Mouse (Mus musculus): Measurements from ENCODE around the gene Mpc1. TPM values are rescaled to one million over a fixed set of nuclear protein-coding genes. Genes with fewer than 3 reads are reported as not detected.
A peak's percentile ranks its signal among the peaks of the same experiment; 100 is the strongest.

Gene Mpc1
- total RNA-seq (2021): 100 to 1,000 TPM; 296 to 304 TPM
- 92.5 and 121 TPM in 2 replicates for polyA plus RNA-seq (2012; rRNA removed)
- long read RNA-seq, transcript Mpc1-202 (5 exons, 555 nt): major isoform, 5 of 203 reads
- long read RNA-seq, partial matches to known transcripts: 191 of 203 reads
- long read RNA-seq, other reads (novel, unspliced or antisense): 7 of 203 reads

DNA sequence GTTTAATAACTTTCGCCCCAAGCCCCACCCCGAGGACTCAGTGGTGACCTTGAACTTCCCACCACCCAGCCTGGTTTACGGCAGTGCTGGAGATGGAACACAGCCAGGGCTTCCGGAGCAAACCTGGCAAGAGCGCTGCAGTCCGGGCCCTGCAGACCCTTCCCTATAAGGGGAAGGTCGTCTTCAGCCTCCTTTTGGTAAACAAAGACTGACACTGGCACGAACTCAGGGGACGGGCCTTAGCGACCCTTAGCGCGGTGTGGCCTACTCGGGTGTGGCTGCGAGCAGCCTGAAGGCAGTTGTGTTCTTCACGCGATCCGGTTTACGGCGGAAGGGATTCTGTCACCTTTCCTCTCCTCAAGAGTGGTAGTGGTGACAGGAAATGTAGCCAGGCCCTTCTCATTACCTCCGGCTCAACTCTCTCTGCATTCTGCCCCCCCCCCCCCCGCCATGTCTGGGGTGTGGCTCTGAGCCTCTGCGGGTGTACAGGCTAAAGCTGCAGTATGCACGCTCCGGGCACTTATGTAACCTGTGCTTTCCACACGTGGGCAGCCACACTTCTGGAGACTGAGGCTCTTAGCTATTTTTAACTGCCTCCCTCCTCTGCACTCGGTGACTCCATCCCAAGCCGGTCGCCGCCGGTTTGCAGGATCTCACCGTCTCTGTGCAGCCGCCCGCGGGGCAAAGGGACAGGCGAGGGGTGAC lies at the start of gene Mpc1:
TSS of gene Mpc1 (plus strand) at position 84 of the 705 bp plus-strand sequence.
- DNase-seq: peak; percentile 83

DNA sequence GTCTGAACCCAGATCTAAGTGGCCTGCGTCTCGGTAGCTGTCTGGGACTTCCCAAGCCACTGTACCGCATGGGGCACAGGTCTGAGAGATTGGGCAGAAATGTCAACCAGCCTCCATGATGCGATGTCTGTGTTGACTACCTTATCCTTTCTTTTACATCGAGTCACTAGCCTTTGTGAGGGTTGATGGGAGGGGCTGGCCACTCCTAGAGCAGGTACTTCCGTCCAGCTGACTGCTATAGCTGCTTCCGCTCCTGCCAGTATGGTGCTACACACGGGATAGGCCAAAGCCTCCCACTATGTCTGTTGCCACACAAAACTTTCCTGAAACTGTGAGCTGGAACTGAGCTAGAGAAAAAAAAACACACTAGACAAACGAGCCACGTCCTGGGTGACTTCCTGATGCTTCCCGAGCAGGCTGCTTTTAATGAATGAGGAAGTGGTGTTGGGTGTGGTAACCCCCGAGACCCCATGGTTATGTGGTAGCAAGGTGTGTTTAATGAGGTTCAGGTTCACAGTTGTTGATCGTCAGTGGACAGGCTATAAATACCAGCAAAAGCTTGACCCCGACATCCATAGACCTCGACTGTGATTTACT lies 49.0 kb upstream of the Mpc1 start:
- DNase-seq: no peak

DNA sequence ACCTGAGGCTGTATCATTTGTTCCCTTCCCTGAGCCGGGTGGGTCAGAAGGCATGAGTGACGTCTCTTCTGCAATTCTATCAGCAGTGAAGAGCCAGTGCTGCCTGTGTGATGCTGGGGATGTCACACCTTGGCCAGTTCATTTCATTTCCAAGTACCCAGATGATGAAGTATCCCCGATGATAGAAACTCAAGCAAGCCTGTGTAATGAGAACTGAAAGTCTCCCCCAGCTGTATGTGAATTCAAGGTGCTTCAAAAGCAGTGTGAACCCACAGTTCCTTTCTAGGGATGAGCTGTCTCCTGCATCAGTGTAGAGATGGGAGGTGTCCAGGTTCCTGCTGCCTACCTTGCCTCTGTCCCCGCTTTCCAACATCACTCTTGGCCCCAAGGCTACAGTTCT lies 48.2 kb upstream of the Mpc1 start:
- DNase-seq: no peak

DNA sequence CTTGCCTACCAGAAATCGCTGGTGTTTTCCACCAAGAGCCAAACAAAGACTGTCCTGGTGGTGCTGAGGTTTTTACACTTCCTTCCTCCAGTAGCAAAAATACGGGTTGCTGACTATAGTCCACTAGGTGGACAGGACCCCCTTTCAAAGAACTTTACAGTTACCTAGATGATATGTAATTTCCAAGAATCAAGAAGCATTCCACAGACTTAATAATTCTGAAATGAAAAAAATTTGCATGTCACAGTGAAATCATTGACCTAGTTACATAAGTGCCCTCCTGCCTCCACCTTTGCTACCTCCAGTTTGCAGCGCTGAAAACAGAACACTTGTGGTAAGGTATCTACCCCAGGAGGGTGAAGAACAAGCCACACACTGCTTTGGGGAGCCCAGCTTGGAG lies 47.0 kb upstream of the Mpc1 start, which contains the start of gene Ccr6:
TSS of gene Ccr6 (plus strand) at position 301 of the 400 bp plus-strand sequence.
- no peak for DNase-seq

DNA sequence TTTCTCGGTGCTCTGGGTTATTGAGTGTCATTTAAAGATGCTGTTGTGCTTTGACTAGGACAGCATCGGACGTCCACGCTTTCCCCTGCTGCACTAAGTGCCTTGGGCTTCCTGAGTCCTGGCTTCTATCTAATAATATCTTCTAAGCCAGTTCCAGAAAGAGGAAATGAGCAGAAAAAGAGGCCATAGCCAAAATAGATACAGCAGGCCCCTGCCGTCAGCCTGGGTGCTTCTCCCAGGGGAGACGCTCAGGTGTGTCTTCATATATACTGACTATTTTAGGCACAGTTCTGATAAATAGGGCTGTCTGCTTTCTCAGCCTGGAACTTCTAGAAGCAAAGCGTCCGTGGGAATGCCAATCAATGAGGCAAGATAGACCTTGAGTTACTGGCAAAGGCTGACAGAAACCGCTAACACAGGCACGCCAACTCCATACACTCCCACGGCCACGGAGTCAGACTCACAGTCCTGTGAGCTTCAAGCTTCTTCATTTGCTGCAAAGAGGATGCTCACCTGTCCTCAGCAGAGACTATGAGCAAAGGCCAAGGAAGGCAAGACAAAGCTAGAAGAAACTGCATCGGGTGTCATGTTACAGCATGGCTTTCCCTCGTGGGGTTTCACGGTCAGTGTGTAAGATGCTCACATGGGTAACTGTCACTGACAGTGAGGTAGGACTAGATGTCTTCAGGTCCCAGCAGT lies 44.5 kb upstream of the Mpc1 start:
- no peak for DNase-seq

DNA sequence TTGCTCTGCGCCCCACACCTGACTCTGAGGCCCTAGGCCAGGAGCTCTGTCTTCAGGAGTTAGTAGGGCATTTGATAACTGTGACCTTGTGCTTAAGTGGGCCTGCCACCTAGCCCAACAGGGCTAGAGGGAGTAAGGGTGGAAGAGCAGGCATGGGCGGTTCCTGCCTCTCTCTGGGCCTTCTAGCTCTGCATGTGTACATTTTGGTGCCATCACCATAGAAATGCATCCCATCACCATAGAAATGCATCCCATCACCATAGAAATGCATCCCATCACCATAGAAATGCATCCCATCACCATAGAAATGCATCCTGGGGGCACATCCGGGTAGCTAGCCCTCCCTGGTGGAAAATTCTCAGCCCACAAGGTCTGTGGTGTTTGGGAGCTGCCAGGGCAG lies 43.1 kb upstream of the Mpc1 start:
- DNase-seq: no peak

DNA sequence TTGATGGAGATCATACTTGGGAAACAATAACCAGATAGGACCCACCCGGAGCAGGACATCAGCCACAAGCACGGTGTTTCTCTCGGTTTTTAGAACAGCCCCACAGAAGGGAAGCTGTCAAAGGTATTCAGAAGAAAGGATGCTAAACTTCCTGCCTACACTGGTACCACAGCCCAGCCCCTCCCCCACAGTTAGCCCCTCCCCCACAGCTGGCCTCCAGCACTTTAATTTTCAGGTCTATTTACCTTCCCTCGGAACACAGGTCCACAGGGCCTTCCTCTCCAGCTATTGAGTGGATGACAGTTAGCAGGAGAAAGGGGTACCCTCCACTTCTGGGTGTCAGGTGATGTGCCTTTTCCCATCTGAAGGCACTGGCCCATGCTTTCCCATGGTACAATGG lies 42.2 kb upstream of the Mpc1 start:
- no peak for DNase-seq

DNA sequence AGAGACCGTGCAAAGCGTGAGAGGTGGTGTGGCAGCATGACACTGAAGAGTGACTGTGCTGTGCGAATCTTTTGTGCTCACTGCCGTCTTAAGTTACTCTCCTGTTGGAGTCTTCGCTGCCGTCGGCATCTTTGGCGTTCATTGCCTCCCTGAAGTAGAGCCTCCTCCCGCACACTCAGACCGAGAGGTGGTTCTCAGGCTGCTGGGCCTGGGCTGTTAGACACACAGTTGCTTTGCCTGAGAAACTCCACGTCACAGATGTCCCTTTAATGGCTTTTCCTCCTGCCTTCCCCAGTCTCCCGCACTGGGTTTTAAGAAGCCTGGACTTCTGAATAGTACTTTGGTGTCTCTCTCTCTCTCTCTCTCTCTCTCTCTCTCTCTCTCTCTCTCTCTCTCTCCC lies 41.1 kb upstream of the Mpc1 start:
- no peak for DNase-seq

DNA sequence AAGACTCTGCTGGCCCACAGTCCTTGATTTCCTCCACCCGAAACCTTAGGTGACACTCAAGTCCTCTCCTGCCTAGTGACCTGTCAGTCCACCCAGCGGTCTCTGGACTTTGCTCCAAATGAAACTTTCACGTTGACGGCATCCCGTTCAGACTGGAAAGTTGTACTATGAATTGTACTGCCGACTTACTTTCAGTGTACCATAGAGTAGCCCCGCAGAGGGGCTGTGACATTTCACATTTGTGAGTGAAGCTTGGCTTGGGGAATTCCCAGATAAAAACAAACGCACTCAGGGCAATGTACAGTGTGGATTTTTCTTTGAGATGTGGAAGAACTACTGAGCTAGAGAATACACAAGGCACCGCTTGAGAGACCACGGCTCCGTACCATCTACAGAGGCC lies 40.5 kb upstream of the Mpc1 start:
- DNase-seq: no peak

DNA sequence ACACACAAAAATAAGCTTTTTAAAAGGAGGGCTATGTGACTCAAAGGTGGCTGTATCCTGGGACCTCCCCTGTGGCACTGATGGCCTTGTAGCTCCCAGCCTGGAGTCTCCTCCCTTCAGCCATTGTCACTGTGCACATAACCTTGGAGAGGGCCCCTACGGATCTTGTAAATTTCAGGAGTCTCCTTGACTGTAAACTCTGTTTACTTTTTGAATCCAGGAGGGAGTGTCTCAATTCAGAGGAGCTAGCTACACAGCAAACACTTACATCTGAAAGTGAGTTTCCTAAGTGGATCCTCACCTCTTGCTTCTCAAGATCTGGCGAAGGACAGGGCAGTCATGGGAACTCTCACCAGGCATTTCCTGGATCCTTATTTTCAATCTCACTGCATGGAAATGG lies 38.6 kb upstream of the Mpc1 start:
- DNase-seq: no peak

DNA sequence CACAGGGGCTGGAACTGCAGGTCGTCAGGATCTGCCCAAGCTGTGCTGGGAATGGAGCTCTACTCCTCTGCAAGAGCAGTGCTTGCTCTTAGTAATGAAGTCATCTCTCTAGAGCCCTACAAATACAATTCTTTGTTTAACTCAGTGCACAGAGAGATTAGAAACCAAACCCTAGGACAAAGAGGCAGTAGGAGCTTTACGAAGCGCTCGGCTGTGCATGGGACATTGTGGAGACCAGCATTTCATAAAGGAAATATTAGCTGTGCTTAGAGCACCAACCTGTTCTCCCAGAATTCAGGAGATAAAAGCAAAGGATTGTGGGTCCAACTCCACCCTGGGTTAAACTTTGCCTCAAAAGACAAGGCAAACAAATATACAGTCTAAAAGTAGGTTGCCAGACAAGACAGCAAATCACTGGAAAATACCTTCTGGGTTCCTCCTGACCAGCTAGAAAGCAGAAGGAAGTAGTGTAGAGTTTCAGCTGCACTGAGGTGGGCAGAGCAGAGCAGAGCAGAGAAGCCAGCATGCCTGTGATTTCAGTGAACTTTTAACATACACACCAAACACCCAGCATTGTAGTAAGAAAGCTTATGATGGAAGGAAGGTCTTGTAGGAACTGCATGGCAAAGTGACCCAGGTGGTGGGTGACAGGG lies 36.5 kb upstream of the Mpc1 start:
- no peak for DNase-seq

DNA sequence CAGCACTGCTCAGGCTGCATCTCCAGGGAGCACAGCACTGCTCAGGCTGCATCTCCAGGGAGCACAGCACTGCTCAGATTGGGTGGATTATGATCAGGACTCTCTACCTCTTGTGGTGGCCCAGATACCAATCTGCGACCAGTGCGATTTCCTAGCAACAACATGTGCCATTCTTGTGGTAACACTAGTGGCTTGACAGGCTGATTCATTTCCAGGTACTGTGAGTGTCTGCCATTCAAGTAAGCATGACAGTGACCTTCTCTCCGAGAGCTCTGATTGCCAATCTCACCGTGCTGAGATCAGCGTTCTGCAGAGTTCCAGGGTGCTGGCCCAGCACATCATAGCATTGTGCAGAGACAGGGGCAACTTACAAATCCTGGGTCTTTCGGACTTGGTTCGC lies 31.0 kb upstream of the Mpc1 start:
- no peak for DNase-seq

DNA sequence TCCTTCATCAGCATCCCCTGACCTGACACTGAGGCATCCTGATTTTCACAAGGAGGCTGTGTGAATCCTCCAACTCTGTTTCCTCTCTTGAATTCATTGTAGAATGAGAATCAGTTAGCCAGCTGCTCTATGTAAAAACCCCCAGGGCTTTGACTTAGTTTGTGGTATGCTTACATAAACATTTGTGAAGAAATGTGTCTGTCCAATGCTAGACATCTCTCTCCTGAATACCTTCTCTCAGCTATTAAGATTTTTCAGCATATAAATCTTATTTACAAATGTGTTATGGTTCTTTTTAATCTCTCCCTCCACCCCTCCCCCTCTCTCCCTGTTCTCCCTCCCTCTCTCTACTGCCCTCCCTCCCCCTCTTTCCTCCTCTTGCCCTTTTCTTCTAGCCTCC lies 28.4 kb upstream of the Mpc1 start:
- no peak for DNase-seq

DNA sequence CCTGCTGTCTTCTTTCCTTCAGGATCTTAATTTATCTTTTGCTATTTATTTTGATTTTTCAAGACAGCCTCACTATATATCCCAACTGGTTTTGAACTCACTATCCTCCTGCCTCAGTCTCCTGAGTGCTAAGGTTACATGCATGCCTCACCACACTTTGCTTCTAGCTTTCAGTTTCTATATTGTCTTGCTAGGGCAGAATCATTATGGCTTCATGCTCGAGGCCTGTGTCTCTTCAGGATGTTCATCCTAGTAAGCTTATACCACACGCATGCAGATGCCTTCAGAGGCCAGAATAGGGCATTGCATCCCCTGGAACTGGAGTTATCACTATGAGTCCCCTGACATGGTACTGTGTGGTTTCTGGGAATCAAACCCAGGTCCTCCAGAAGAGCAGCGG lies 27.8 kb upstream of the Mpc1 start:
- no peak for DNase-seq

DNA sequence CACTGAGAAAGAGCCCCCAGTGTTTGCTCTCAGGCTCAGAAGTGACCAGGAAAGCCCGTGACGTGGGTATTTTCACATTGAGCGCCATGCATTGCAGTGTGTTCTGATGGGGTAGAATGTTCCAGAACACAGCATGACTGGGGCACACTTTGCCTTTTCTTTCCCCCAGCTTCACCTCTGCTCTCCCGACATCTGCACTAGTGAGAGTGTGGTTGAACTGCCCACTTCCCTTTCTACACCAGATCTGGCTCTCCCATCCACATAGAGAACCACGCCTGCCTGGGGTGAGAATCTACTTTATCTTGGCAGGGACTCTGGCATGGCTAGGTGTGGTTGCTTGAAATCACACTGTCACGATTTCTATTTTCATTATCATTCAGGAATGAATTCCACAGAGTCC lies 27.1 kb upstream of the Mpc1 start:
- DNase-seq: no peak

DNA sequence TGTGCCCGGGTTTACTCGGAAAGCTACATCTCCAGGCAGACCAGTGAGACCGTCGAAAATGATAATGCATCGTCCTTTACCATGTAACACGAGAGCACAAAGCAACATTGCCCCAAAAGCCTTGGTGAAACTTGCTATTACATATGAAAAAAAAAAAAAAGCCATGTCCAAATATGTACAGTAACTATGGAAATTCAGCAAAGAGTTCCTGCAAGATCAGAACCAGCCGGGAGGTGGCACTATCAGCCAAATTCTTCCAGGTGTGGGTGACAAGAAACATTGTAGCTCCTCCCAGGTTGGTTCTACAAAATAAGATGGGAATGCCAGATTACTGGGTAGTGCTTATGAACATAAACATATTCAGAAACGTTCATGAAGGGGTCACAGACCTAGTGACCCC lies 25.7 kb upstream of the Mpc1 start:
- no peak for DNase-seq

DNA sequence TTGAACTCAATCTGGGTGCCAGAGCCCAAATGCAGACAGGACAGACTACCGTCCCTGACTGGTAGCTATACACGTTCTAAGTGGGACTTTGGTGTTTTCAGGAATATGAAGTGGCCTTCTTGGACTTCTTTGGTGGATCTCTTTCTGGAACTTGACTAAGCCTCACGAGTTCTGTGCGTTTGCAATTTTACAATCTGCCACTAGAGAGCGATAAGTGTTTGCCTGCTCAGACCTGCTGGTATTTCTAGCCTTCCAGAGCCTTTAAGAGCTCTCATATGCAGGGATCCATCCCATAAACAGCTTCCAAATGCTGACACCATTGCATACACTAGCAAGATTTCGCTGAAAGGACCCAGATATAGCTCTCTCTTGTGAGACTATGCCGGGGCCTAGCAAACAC lies 18.1 kb upstream of the Mpc1 start:
- peak; percentile 55 for DNase-seq

DNA sequence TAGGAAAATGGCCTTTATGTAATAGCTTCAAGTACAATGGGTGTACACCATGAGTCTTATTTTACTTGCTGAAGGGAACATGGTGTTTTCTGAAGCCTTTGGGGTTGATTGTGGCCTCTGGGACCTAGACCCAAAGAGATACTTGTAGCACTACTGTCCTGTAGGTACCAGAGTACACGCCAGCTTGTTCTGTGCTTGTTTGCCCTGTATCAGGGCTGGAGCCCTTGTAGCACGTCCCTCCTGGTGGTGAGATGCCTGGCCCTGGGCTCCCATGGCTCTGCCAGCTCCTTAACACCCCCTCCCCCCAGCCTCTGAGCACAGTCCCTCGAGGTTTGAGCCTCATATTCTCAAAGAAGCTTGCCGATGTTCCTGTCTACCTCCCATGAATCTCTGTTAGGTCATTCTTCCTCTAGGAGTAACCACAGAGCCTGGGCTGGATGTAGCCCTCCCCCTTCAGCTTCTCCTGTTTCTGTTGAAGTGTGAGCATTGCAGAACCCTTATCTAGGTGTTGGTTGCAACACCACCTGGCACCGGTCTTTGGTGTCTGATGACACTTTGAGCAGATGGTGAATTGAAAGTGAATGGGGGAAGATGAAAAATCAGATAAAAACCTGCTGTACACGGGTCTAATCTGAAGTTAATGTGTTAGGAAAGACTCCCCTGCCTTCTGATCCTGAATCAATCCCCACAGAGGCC lies 10.5 kb upstream of the Mpc1 start:
- peak; percentile 6 for DNase-seq

DNA sequence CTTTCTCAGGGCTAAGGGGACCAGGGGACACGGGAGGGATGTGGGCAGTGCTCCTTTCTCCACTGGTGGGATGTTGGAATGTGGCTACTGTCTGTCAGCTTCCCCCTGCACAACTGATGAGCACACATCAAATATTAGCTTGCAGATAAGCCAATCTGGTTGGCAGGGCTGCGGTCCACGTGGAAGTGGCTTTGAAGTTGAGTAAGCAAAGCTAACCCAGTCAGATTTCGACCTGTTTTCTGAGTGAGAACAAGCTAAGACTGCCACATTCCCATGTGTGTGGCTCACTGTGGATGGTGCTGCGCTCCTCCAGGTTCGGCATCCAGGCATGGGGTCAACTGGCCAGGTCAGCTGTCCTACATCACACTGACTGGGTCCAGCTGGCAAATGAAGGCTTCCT lies 9.8 kb upstream of the Mpc1 start:
- peak; percentile 10 for DNase-seq

DNA sequence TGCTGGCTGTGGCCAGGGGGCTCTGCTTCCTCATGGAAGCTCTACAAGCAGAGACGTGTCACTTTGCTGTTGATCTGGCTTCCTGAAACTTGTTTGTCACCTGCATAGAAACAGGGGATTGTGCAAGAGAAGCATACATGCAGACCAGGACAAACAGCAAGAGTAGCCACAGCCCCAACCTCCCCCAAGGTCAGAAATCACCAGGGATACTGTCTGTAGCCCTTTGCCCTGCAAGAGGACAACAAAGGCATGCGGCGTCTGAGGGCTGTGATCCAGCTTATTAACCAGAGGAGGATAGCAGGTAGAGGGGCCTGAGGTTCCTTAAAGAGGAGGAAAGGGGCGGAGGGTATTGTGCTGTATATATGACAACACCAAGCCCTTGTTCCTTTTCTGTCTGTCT lies 6.6 kb upstream of the Mpc1 start:
- no peak for DNase-seq

DNA sequence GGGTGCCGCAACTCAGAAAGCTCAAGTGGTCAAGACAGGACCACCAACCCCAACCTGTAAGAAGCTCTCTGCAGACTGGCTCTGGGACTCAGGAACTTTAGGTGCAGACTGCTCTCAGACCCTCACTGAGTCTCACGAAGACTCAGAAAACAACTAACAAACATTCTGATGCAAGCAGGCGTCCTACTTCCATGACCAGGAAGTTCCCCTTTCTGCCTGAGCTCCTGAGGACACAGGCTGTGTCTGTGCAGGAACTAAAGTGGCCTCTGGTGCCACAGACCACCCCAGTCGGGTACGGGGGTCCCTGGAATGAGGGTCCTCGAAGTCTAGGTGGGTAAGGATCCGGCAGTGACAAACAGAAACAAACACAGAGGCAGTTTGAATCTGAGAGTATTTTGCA lies 6.0 kb upstream of the Mpc1 start:
- DNase-seq: no peak

DNA sequence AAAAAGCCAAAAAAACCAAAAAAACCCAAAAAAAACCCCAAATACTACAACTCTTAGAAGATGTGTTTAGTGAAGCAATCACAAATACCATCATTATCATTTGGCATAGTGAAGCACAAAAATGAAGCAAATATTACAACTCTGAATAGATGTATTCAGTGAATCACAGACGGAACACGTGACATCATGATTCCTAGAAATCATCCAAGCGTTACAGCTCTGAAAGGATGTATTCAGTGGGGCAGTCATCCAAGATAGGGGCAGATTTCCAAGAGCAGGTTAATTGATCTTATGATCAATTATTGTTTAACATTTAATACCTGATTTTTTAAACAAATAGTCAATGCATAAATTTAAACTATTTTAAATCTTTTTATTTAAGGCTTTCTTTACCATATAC lies 5.4 kb upstream of the Mpc1 start:
- DNase-seq: no peak
